Mouse (Mus musculus): ENCODE results near the gene Neu3.
A peak's percentile ranks its signal among the peaks of the same experiment; 100 is the strongest.

Gene Neu3

GRCm38 (mm10) chr7:99828083-99828570 lies at the start of gene Neu3:
Gene Neu3, minus strand, starts transcription at chr7:99828417.
- DNase-seq (ENCODE audit: low spot score in 2 of 2): peak; percentile 92 to 98

- DNase-seq (ENCODE audit: low spot score in 2 of 2): peak; percentile 70 to 88
Measured at GRCm38 (mm10) chr7:99876345-99876744, 48.1 kb upstream of the Neu3 start.

- no peak for DNase-seq (ENCODE audit: low spot score in 2 of 2)
Measured at GRCm38 (mm10) chr7:99875891-99876290, 47.7 kb upstream of the Neu3 start.

- no peak for DNase-seq (ENCODE audit: low spot score in 2 of 2)
Measured at GRCm38 (mm10) chr7:99873965-99874364, 45.7 kb upstream of the Neu3 start.

- no peak for DNase-seq (ENCODE audit: low spot score in 2 of 2)
Measured at GRCm38 (mm10) chr7:99869296-99869695, 41.1 kb upstream of the Neu3 start.

- DNase-seq (ENCODE audit: low spot score in 2 of 2): no peak
Measured at GRCm38 (mm10) chr7:99865219-99865618, 37.0 kb upstream of the Neu3 start.

GRCm38 (mm10) chr7:99864241-99865028 lies 36.2 kb upstream of the Neu3 start:
- no peak for DNase-seq (ENCODE audit: low spot score in 2 of 2)

- DNase-seq (ENCODE audit: low spot score in 2 of 2): no peak
Measured at GRCm38 (mm10) chr7:99863362-99863761, 35.1 kb upstream of the Neu3 start, which contains the start of gene Spcs2. Gene Spcs2, minus strand, starts transcription at chr7:99863462.

GRCm38 (mm10) chr7:99858813-99859585 lies 30.8 kb upstream of the Neu3 start, which contains the start of gene Xrra1:
Gene Xrra1, plus strand, starts transcription at chr7:99859116.
- peak; percentile 90 to 97 for DNase-seq (ENCODE audit: low spot score in 2 of 2)

GRCm38 (mm10) chr7:99858175-99858812 lies 30.1 kb upstream of the Neu3 start:
- DNase-seq (ENCODE audit: low spot score in 2 of 2): no peak

- DNase-seq (ENCODE audit: low spot score in 2 of 2): peak in 1 of 2 experiments; percentile 25
Measured at GRCm38 (mm10) chr7:99856266-99856861, 28.1 kb upstream of the Neu3 start.

- DNase-seq (ENCODE audit: low spot score in 2 of 2): no peak
Measured at GRCm38 (mm10) chr7:99854311-99854710, 26.1 kb upstream of the Neu3 start.

- DNase-seq (ENCODE audit: low spot score in 2 of 2): no peak
Measured at GRCm38 (mm10) chr7:99853350-99853749, 25.1 kb upstream of the Neu3 start.

GRCm38 (mm10) chr7:99851618-99852017 lies 23.4 kb upstream of the Neu3 start:
- DNase-seq (ENCODE audit: low spot score in 2 of 2): no peak

GRCm38 (mm10) chr7:99851121-99851520 lies 22.9 kb upstream of the Neu3 start:
- no peak for DNase-seq (ENCODE audit: low spot score in 2 of 2)

GRCm38 (mm10) chr7:99850534-99850933 lies 22.3 kb upstream of the Neu3 start:
- DNase-seq (ENCODE audit: low spot score in 2 of 2): no peak

- no peak for DNase-seq (ENCODE audit: low spot score in 2 of 2)
Measured at GRCm38 (mm10) chr7:99845533-99846236, 17.5 kb upstream of the Neu3 start.

GRCm38 (mm10) chr7:99838241-99838640 lies 10.0 kb upstream of the Neu3 start:
- DNase-seq (ENCODE audit: low spot score in 2 of 2): no peak

GRCm38 (mm10) chr7:99837358-99838071 lies 9.3 kb upstream of the Neu3 start:
- DNase-seq (ENCODE audit: low spot score in 2 of 2): no peak

- DNase-seq (ENCODE audit: low spot score in 2 of 2): no peak
Measured at GRCm38 (mm10) chr7:99836781-99837180, 8.6 kb upstream of the Neu3 start.

Data from spleen, postnatal 10 days (tissue).